Mouse (Mus musculus): ENCODE results near the gene Nhej1. TPM values are rescaled to one million over a fixed set of nuclear protein-coding genes. Genes with fewer than 3 reads are reported as not detected.

Gene Nhej1
- 0.63 TPM for polyA plus RNA-seq (2014; fragmentation: Illumina TruSeq; extraction: RNeasy Lipid Tissue Mini Kit (QIAGEN cat#74804))

GRCm38 (mm10) chr1:75124346-75125321 is at the start of gene Nhej1:
TSS of gene Nhej1 (minus strand) at chr1:75125200.

DNA sequence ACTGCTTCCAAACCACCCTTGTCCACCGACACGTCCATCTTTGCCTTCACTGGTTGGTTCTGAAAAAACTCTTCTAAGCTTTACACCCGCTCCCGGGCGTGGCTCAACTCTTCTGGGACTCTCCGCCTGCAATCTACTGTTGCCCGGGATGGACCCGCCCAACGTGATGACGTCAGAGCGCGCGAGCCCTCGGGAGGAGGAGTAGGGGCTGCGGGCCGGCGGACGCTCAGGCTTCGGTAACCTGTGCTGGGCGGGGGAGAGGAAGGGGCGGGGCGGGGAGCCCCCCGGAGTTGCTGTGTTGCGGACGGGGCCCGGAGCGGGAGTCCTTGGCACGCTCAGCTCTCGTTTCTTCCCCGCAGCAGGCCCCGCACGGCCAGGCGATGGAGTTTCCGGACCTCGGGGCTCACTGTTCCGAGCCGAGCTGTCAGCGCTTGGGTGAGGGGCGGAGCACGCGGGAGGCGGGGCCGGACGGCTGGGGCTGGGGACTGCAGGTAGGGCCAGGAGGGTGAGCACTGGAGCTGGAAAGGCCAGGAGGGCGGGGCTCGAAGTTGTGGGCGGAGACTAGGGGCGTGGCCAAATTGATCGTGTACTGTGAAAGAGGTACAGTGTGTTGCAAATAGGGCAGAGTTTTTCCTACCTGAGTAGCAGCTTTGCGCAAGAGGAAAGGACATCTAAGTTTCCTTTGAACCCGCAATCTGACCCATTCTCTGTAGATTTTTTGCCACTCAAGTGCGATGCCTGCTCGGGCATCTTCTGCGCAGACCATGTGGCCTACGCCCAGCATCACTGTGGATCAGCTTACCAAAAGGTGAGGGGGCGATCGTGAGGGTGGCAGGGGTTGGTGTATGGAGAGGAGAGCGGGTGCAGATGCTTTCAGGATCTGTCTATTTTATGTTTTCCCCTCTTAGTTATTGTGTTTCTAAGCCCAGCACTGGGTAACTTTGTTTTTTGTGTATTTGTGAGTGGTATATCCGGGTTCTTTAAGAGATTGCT is 43.8 kb upstream of the Nhej1 start, which contains the start of gene Zfand2b:
TSS of gene Zfand2b (plus strand) at position 175 of the 993 bp plus-strand sequence.

DNA sequence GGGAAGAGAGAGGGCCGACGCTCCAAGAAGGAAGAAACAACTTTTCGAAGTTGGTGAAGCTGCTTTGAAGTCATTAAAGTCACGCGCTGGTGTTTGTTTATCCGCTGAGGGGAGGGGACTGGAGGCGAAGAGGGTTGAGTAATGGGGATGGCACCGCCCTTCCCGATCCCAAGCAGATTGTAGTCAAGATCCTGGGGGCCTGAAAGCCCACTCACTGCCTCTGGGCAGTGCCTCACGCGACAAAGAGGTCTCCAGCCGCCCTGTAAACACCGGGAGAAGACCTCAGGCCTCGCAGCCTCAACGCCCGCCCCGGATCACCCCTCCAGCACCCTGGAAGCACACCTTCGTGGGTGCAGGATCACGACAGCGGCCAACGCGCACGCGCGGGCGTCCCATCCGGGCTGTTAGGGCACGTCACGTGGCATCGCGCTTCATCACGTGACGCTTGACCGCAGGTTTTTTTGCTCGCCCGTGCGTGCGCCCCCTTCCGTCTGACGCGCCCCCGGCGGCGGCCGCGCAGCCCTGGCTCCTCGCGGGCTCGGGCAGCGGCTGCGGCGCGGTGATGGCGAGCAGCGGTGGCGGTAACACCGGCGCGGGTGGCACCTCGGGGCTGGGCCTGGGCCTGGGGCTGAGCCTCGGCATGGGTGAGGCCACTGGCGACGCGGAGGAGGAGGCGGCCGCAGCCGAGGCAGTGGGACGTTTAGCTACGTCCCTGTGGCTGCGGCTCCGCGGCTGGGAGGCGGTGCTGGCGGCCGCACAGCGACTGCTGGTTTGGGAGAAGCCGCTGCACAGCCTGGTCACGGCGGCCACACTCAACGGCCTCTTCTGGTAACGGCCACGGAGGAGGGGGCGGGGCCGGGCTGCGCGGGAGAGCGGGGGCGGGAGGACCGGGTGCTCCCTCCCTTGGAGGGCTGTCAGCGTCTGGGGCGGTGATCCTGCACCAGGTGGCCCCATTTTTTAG is 17.6 kb upstream of the Nhej1 start, which contains the start of the genes Cnppd1 and Retreg2:
TSS of gene Cnppd1 (minus strand) at position 411 of the 961 bp plus-strand sequence.
TSS of gene Retreg2 (plus strand) at position 478 of the 961 bp plus-strand sequence.

GRCm38 (mm10) chr1:75133421-75134207 is 8.6 kb upstream of the Nhej1 start, which contains the start of gene Slc23a3:
TSS of gene Slc23a3 (minus strand) at chr1:75133890.

GRCm38 (mm10) chr1:74951556-74952210 is 173.3 kb downstream of the Nhej1 start, which contains the start of gene Ihh:
TSS of gene Ihh (minus strand) at chr1:74951672.

GRCm38 (mm10) chr1:74935402-74935801 is 189.6 kb downstream of the Nhej1 start, which contains the start of gene Cfap65:
TSS of gene Cfap65 (minus strand) at chr1:74935599.

Other genes with a start within 250 kb of the Nhej1 start
- gene Fev, start 239.8 kb downstream of the Nhej1 start, polyA plus RNA-seq (2014; fragmentation: Illumina TruSeq; extraction: RNeasy Lipid Tissue Mini Kit (QIAGEN cat#74804)) = not detected
- not detected for gene Cryba2, start 232.1 kb downstream of the Nhej1 start, polyA plus RNA-seq (2014; fragmentation: Illumina TruSeq; extraction: RNeasy Lipid Tissue Mini Kit (QIAGEN cat#74804))
- 0.91 TPM for gene Cfap65, start 189.6 kb downstream of the Nhej1 start, polyA plus RNA-seq (2014; fragmentation: Illumina TruSeq; extraction: RNeasy Lipid Tissue Mini Kit (QIAGEN cat#74804))
- 0.88 TPM for gene Ihh, start 173.5 kb downstream of the Nhej1 start, polyA plus RNA-seq (2014; fragmentation: Illumina TruSeq; extraction: RNeasy Lipid Tissue Mini Kit (QIAGEN cat#74804))
- gene Slc23a3, start 8.7 kb upstream of the Nhej1 start, polyA plus RNA-seq (2014; fragmentation: Illumina TruSeq; extraction: RNeasy Lipid Tissue Mini Kit (QIAGEN cat#74804)) = 1.2 TPM
- gene Cnppd1, start 17.5 kb upstream of the Nhej1 start, polyA plus RNA-seq (2014; fragmentation: Illumina TruSeq; extraction: RNeasy Lipid Tissue Mini Kit (QIAGEN cat#74804)) = 9.8 TPM
- gene Retreg2, start 17.6 kb upstream of the Nhej1 start, polyA plus RNA-seq (2014; fragmentation: Illumina TruSeq; extraction: RNeasy Lipid Tissue Mini Kit (QIAGEN cat#74804)) = 6.4 TPM
- 0.40 TPM for gene Zfand2b, start 43.4 kb upstream of the Nhej1 start, polyA plus RNA-seq (2014; fragmentation: Illumina TruSeq; extraction: RNeasy Lipid Tissue Mini Kit (QIAGEN cat#74804))
- gene Abcb6, start 55.2 kb upstream of the Nhej1 start, polyA plus RNA-seq (2014; fragmentation: Illumina TruSeq; extraction: RNeasy Lipid Tissue Mini Kit (QIAGEN cat#74804)) = 3.2 TPM
- 8.6 TPM for gene Ankzf1, start 67.0 kb upstream of the Nhej1 start, polyA plus RNA-seq (2014; fragmentation: Illumina TruSeq; extraction: RNeasy Lipid Tissue Mini Kit (QIAGEN cat#74804))
- gene Atg9a, start 67.0 kb upstream of the Nhej1 start, polyA plus RNA-seq (2014; fragmentation: Illumina TruSeq; extraction: RNeasy Lipid Tissue Mini Kit (QIAGEN cat#74804)) = 5.4 TPM
- 14.5 TPM for gene Glb1l, start 85.6 kb upstream of the Nhej1 start, polyA plus RNA-seq (2014; fragmentation: Illumina TruSeq; extraction: RNeasy Lipid Tissue Mini Kit (QIAGEN cat#74804))
- gene Stk16, start 85.6 kb upstream of the Nhej1 start, polyA plus RNA-seq (2014; fragmentation: Illumina TruSeq; extraction: RNeasy Lipid Tissue Mini Kit (QIAGEN cat#74804)) = 8.5 TPM
- 0.74 TPM for gene Tuba4a, start 94.7 kb upstream of the Nhej1 start, polyA plus RNA-seq (2014; fragmentation: Illumina TruSeq; extraction: RNeasy Lipid Tissue Mini Kit (QIAGEN cat#74804))
- not detected for gene A630095N17Rik, start 106.9 kb upstream of the Nhej1 start, polyA plus RNA-seq (2014; fragmentation: Illumina TruSeq; extraction: RNeasy Lipid Tissue Mini Kit (QIAGEN cat#74804))
- 17.7 TPM for gene Dnajb2, start 111.2 kb upstream of the Nhej1 start, polyA plus RNA-seq (2014; fragmentation: Illumina TruSeq; extraction: RNeasy Lipid Tissue Mini Kit (QIAGEN cat#74804))
- gene Ptprn, start 139.3 kb upstream of the Nhej1 start, polyA plus RNA-seq (2014; fragmentation: Illumina TruSeq; extraction: RNeasy Lipid Tissue Mini Kit (QIAGEN cat#74804)) = not detected
- not detected for gene Resp18, start 153.2 kb upstream of the Nhej1 start, polyA plus RNA-seq (2014; fragmentation: Illumina TruSeq; extraction: RNeasy Lipid Tissue Mini Kit (QIAGEN cat#74804))
- gene Dnpep, start 192.8 kb upstream of the Nhej1 start, polyA plus RNA-seq (2014; fragmentation: Illumina TruSeq; extraction: RNeasy Lipid Tissue Mini Kit (QIAGEN cat#74804)) = 3.9 TPM
- 2.7 TPM for gene Des, start 235.1 kb upstream of the Nhej1 start, polyA plus RNA-seq (2014; fragmentation: Illumina TruSeq; extraction: RNeasy Lipid Tissue Mini Kit (QIAGEN cat#74804))

All from ovary, adult 10 weeks (tissue).